Mouse (Mus musculus) MEL (cell line): ENCODE results near the gene Mpv17l.

Experiments used
- CTCF ChIP-seq, 3 experiments: IDR thresholded peaks in 2 of 3; conservative IDR thresholded peaks in 1 of 3; 2 replicates each; pipeline ENCODE4 v1.5.1; 2011 to 2012; ENCODE audit warnings: low read length in 3 of 3, low read depth in 2 of 3, mild to moderate bottlenecking in 2 of 3, improper control_type of control experiment in 1 of 3, inconsistent platforms in 1 of 3, mixed read lengths in 1 of 3, moderate library complexity in 1 of 3; ENCODE audit not compliant: control insufficient read depth in 1 of 3, insufficient read depth in 1 of 3, poor library complexity in 1 of 3, severe bottlenecking in 1 of 3
- HCFC1 ChIP-seq: IDR thresholded peaks from 2 replicates; pipeline ENCODE4 v1.6.1; 2012; ENCODE audit warnings: low read depth, mild to moderate bottlenecking, inconsistent platforms, low read length, improper control_type of control experiment, moderate library complexity
- MAX ChIP-seq: IDR thresholded peaks from 2 replicates; pipeline ENCODE4 v1.6.1; 2011; ENCODE audit warnings: low read length, improper control_type of control experiment
- POLR2A ChIP-seq, 2 experiments: IDR thresholded peaks; 2 replicates each; pipeline ENCODE4 v1.6.1; 2011 to 2012; ENCODE audit warnings: low read length in 2 of 2, mild to moderate bottlenecking in 2 of 2, control low read depth in 1 of 2, improper control_type of control experiment in 1 of 2, low read depth in 1 of 2, moderate library complexity in 1 of 2; ENCODE audit not compliant: control insufficient read depth in 1 of 2, insufficient read depth in 1 of 2, poor library complexity in 1 of 2
- RAD21 ChIP-seq: IDR thresholded peaks from 2 replicates; pipeline ENCODE4 v1.6.1; 2011; ENCODE audit warnings: mild to moderate bottlenecking, low read depth, low read length, improper control_type of control experiment
- TCF12 ChIP-seq: IDR thresholded peaks from 2 replicates; pipeline ENCODE4 v1.6.1; 2014; ENCODE audit warnings: low read depth, mild to moderate bottlenecking, inconsistent platforms, low read length, improper control_type of control experiment, moderate library complexity

DNA sequence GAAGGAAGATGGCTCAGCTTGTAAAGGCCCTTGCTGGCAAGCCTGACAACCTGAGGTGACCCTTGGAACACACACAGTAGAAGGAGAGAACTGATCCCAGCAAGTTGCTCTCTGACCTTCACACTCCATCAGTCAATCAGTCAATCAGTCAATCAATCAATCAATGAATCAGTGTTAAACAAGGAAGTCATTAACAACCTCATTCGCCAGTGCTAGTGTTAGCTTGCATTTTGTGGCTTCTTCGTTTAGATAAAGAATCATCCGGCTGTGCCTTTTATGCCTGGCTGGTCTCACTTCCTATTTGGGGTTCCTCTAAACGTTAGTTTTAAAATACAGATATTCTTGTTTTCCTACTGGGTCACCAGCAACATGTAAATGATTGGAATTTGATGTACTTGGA is 41.2 kb downstream of the Mpv17l start:
- TF ChIP-seq CTCF (IDR thresholded peaks at IDR 0.05 in 2 of 3, conservative IDR thresholded peaks at IDR 0.05 in 1 of 3; ENCODE audit: control insufficient read depth in 1 of 3, insufficient read depth in 1 of 3, low read depth in 2 of 3, low read length in 3 of 3, poor library complexity in 1 of 3, severe bottlenecking in 1 of 3) (no peak), POLR2A (IDR thresholded peaks at IDR 0.05; ENCODE audit: control insufficient read depth in 1 of 2, insufficient read depth in 1 of 2, low read depth in 1 of 2, low read length in 2 of 2, poor library complexity in 1 of 2) (no peak), RAD21 (no peak), HCFC1 (no peak), MAX (no peak), TCF12 (no peak)
